In genomic region chr1:143702141-143702740, GRCm38 (mm10) we compare ENCODE assay signal across 8 mouse cellular contexts. TPM values are rescaled to one million over a fixed set of nuclear protein-coding genes. Genes with fewer than 3 reads are reported as not detected.
DNase-seq lines count a peak whose midpoint lies in the region; ATAC-seq and TF ChIP-seq lines count a peak whose summit lies in the region.

No protein-coding gene starts in this region.

- DNase-seq in left cerebral cortex, adult 8-10 months (ENCODE audit: low spot score in 2 of 2): peak; percentile 12 to 32
- no peak for DNase-seq in left cerebral cortex, postnatal 14 days (ENCODE audit: low spot score in 2 of 2)
- peak; percentile 63 for DNase-seq in NIH3T3 (ENCODE audit: low read depth)
- peak; percentile 42 for DNase-seq in embryonic facial prominence, embryonic 11.5 days (ENCODE audit: low spot score)
- DNase-seq in liver, adult 2 months (ENCODE audit: extremely low read depth, low read depth, low spot score): peak; percentile 64
- no peak for DNase-seq in retina, embryonic 14.5 days (ENCODE audit: low spot score)

- peak overlapping the region; percentile 73 for H3K4me3 ChIP-seq in embryonic facial prominence, embryonic 11.5 days (ENCODE audit: low read depth, low read length)
- H3K4me3 ChIP-seq in hindbrain, embryonic 12.5 days: peak overlapping the region; percentile 76
- peak overlapping the region; percentile 77 for H3K4me3 ChIP-seq in liver, adult 2 months (ENCODE audit: insufficient read depth, low read depth, low read length)
- peak overlapping the region; percentile 64 for H3K4me3 ChIP-seq in neural tube, embryonic 13.5 days

- peak overlapping the region; percentile 92 for H3K9ac ChIP-seq in embryonic facial prominence, embryonic 11.5 days (replicated peaks; ENCODE audit: low read length)
- peak overlapping the region; percentile 86 for H3K9ac ChIP-seq in hindbrain, embryonic 12.5 days
- H3K9ac ChIP-seq in liver, adult 2 months (ENCODE audit: low read depth, low read length): peak overlapping the region; percentile 72
- H3K9ac ChIP-seq in neural tube, embryonic 13.5 days: peak overlapping the region; percentile 88

- H3K9me3 ChIP-seq in embryonic facial prominence, embryonic 11.5 days (replicated peaks; ENCODE audit: control insufficient read depth, low read length): no peaks in the 10 kb centered on the region
- H3K9me3 ChIP-seq in hindbrain, embryonic 12.5 days (replicated peaks): no peaks in the 10 kb centered on the region
- H3K9me3 ChIP-seq in neural tube, embryonic 13.5 days: no peaks in the 10 kb centered on the region

- no peaks in the 10 kb centered on the region; the same call in 1 of the 2 replicates for H3K36me3 ChIP-seq in embryonic facial prominence, embryonic 11.5 days (replicated peaks; ENCODE audit: control insufficient read depth, insufficient read depth, low read depth, low read length)
- H3K36me3 ChIP-seq in hindbrain, embryonic 12.5 days: peaks cover 5% of the 10 kb centered on the region
- H3K36me3 ChIP-seq in liver, adult 2 months (ENCODE audit: control insufficient read depth, insufficient read depth, low read length): peaks cover 5% of the 10 kb centered on the region
- H3K36me3 ChIP-seq in neural tube, embryonic 13.5 days: peaks cover 11% of the 10 kb centered on the region

- H3K79me2 ChIP-seq in liver, adult 2 months (ENCODE audit: control insufficient read depth, insufficient read depth, low read length): peaks cover 3% of the 10 kb centered on the region; the same call in 1 of the 2 replicates

- H3K4me2 ChIP-seq in embryonic facial prominence, embryonic 11.5 days (ENCODE audit: low read depth, low read length): peak overlapping the region; percentile 57
- peak overlapping the region; percentile 81 for H3K4me2 ChIP-seq in hindbrain, embryonic 12.5 days (replicated peaks)
- peak overlapping the region; percentile 80 for H3K4me2 ChIP-seq in neural tube, embryonic 13.5 days

- H3K27ac ChIP-seq in embryonic facial prominence, embryonic 11.5 days (replicated peaks; ENCODE audit: low read depth, low read length): peak overlapping the region; percentile 87
- peak overlapping the region; percentile 95 for H3K27ac ChIP-seq in hindbrain, embryonic 12.5 days
- peak overlapping the region; percentile 56 for H3K27ac ChIP-seq in liver, adult 2 months (replicated peaks; ENCODE audit: insufficient read depth, low read depth, low read length)
- H3K27ac ChIP-seq in neural tube, embryonic 13.5 days (replicated peaks): peak overlapping the region; percentile 95

- intact Hi-C loops in left cerebral cortex, postnatal 14 days (cut with DNase I): loop anchor here (1.0 kb wide), 1 partner anchor 37 kb away; no protein-coding TSS in a partner anchor

- WGBS in embryonic facial prominence, embryonic 11.5 days: under 1% methylated on average over 31 of the region's 48 CpGs
- under 1% methylated on average over 33 of the region's 48 CpGs for WGBS in hindbrain, embryonic 12.5 days
- under 1% methylated on average over 44 of the region's 48 CpGs for WGBS in liver, adult 2 months
- WGBS in neural tube, embryonic 13.5 days: 2% methylated on average over 45 of the region's 48 CpGs

- peak; percentile 81 for ATAC-seq in embryonic facial prominence, embryonic 11.5 days (replicated peaks; ENCODE audit: insufficient number of reproducible peaks, low FRiP score, low TSS enrichment, low read depth)
- ATAC-seq in hindbrain, embryonic 12.5 days (ENCODE audit: low FRiP score): peak; percentile 77
- peak; percentile 77 for ATAC-seq in neural tube, embryonic 13.5 days (ENCODE audit: low read depth)

- no peaks in the 10 kb centered on the region for H3K4me1 ChIP-seq in embryonic facial prominence, embryonic 11.5 days (ENCODE audit: control insufficient read depth, insufficient read depth, low read length)
- peaks cover 8% of the 10 kb centered on the region for H3K4me1 ChIP-seq in hindbrain, embryonic 12.5 days
- peaks cover 5% of the 10 kb centered on the region; the same call in 1 of the 2 replicates for H3K4me1 ChIP-seq in liver, adult 2 months (ENCODE audit: control insufficient read depth, insufficient read depth, low read length)
- H3K4me1 ChIP-seq in neural tube, embryonic 13.5 days (replicated peaks): peaks cover 23% of the 10 kb centered on the region

- TF ChIP-seq POLR2A in liver, adult 2 months (IDR thresholded peaks at IDR 0.05; ENCODE audit: extremely low read depth, insufficient read depth, low read length): no peak

- no peaks in the 10 kb centered on the region for H3K27me3 ChIP-seq in embryonic facial prominence, embryonic 11.5 days (ENCODE audit: control insufficient read depth, insufficient read depth, low read length)
- no peaks in the 10 kb centered on the region for H3K27me3 ChIP-seq in hindbrain, embryonic 12.5 days
- no peaks in the 10 kb centered on the region for H3K27me3 ChIP-seq in liver, adult 2 months (ENCODE audit: control insufficient read depth, insufficient read depth, low read length)
- H3K27me3 ChIP-seq in neural tube, embryonic 13.5 days: no peaks in the 10 kb centered on the region

- TF ChIP-seq CTCF in liver, adult 2 months (IDR thresholded peaks at IDR 0.05; ENCODE audit: low read depth, low read length): no peak

RNA-seq across cellular contexts. Expression of gene Cdc73, which starts 0.5 kb away (rescaled TPM):
- total RNA-seq in left cerebral cortex, adult 8-10 months (2022): 10 to 100 TPM; 63.6 to 78.8 (median 68.0) TPM
- 10 to 100 TPM; 52.6 to 53.1 TPM for total RNA-seq in left cerebral cortex, postnatal 14 days (2021)
- 24.5 and 27.3 TPM in 2 replicates for polyA plus RNA-seq in embryonic facial prominence, embryonic 11.5 days (2014; fragmentation: Nextera tagmentation; extraction: Ambion mirVana)
- polyA plus RNA-seq in hindbrain, embryonic 12.5 days (2016; fragmentation: Nextera tagmentation; extraction: Ambion mirVana): 38.4 and 39.0 TPM in 2 replicates
- 6.7 and 7.2 TPM in 2 replicates for total RNA-seq in liver, adult 2 months (2014; rRNA removed)
- 0.63 and 1.1 TPM in 2 replicates for polyA plus RNA-seq in liver, adult 2 months (2012; rRNA removed)
- polyA plus RNA-seq in neural tube, embryonic 13.5 days (2015; fragmentation: Nextera tagmentation; extraction: Ambion mirVana): 20.6 and 23.3 TPM in 2 replicates

RNA-seq across cellular contexts. Expression of gene Glrx2, which starts 13.9 kb away (rescaled TPM):
- total RNA-seq in left cerebral cortex, adult 8-10 months (2022): 100 to 1,000 TPM in 3 of 4 experiments, 10 to 100 TPM in 1; 99.9 to 149 (median 112) TPM
- 100 to 1,000 TPM; 117 to 118 TPM for total RNA-seq in left cerebral cortex, postnatal 14 days (2021)
- polyA plus RNA-seq in embryonic facial prominence, embryonic 11.5 days (2014; fragmentation: Nextera tagmentation; extraction: Ambion mirVana): 80.4 and 87.3 TPM in 2 replicates
- polyA plus RNA-seq in hindbrain, embryonic 12.5 days (2016; fragmentation: Nextera tagmentation; extraction: Ambion mirVana): 123 and 144 TPM in 2 replicates
- total RNA-seq in liver, adult 2 months (2014; rRNA removed): 11.8 and 12.6 TPM in 2 replicates
- polyA plus RNA-seq in liver, adult 2 months (2012; rRNA removed): 18.9 and 21.7 TPM in 2 replicates
- polyA plus RNA-seq in neural tube, embryonic 13.5 days (2015; fragmentation: Nextera tagmentation; extraction: Ambion mirVana): 150 and 151 TPM in 2 replicates

Comparison
In these comparisons a context has a peak if more than half of its experiments do, and no peak if none do; other contexts are left out.
1. DNase-seq: peak in left cerebral cortex, adult 8-10 months (2 of 2), NIH3T3 (single experiment), embryonic facial prominence, embryonic 11.5 days (single experiment) and liver, adult 2 months (single experiment); none in left cerebral cortex, postnatal 14 days (0 of 2) and retina, embryonic 14.5 days (single experiment).
2. RNA of gene Cdc73, which starts 0.5 kb away (polyA plus RNA-seq): 38.4 to 39.0 TPM in hindbrain, embryonic 12.5 days, 24.5 to 27.3 TPM in embryonic facial prominence, embryonic 11.5 days and 20.6 to 23.3 TPM in neural tube, embryonic 13.5 days; 0.63 to 1.1 TPM in liver, adult 2 months; every median in the first group is over 10 times any median in the second.
3. Peak in every context shown above with its lines, with median percentiles within 50 percentile points of each other: ATAC-seq, H3K27ac ChIP-seq, H3K4me2 ChIP-seq, H3K4me3 ChIP-seq and H3K9ac ChIP-seq.